Mouse (Mus musculus) G1E (cell line): Measurements from ENCODE around the gene Adck2. TPM values are rescaled to one million over a fixed set of nuclear protein-coding genes. Genes with fewer than 3 reads are reported as not detected.

Experiments used
- ATAC-seq: 2 replicates; pipeline ENCODE4 v1.8.0; 2016; ENCODE audit warnings: mild to moderate bottlenecking; ENCODE audit not compliant: insufficient number of reproducible peaks, poor library complexity, low FRiP score, severe bottlenecking; ENCODE audit errors: extremely low read depth
- DNase-seq: peaks from one replicate; pipeline ENCODE4 v3.0.0; 2012; ENCODE audit warnings: low spot score
- H3K27me3 ChIP-seq: 2 replicates; pipeline ENCODE4 v1.6.1; 2012; ENCODE audit warnings: mild to moderate bottlenecking, low read length, inconsistent platforms; ENCODE audit not compliant: insufficient read depth
- H3K36me3 ChIP-seq: replicated peaks from 2 replicates; pipeline ENCODE3; 2012; ENCODE audit warnings: mild to moderate bottlenecking, inconsistent platforms
- H3K4me1 ChIP-seq: 2 replicates; pipeline ENCODE4 v1.6.1; 2012; ENCODE audit warnings: low read depth, low read length, inconsistent platforms, mixed read lengths; ENCODE audit not compliant: insufficient read depth
- H3K4me3 ChIP-seq: 2 replicates; pipeline ENCODE4 v1.5.1; 2012; ENCODE audit warnings: low read depth, mild to moderate bottlenecking, inconsistent platforms, low read length, moderate library complexity, mixed read lengths
- H3K9me3 ChIP-seq: replicated peaks from 2 replicates; pipeline ENCODE4 v1.6.1; 2012; ENCODE audit warnings: inconsistent platforms
- CTCF ChIP-seq: IDR thresholded peaks from 2 replicates; pipeline ENCODE4 v1.5.1; 2012; ENCODE audit warnings: low read depth, low read length, inconsistent platforms, mixed read lengths
- GATA1 ChIP-seq: IDR thresholded peaks from 2 replicates; pipeline ENCODE4 v1.6.1; 2012; ENCODE audit warnings: borderline replicate concordance, low read length, inconsistent platforms, mixed read lengths
- GATA2 ChIP-seq: IDR thresholded peaks from 2 replicates; pipeline ENCODE4 v1.6.1; 2012; ENCODE audit warnings: low read depth, low read length, inconsistent platforms, borderline replicate concordance
- POLR2AphosphoS5 ChIP-seq: IDR thresholded peaks from 2 replicates; pipeline ENCODE4 v1.6.1; 2012; ENCODE audit warnings: low read depth, low read length, inconsistent platforms; ENCODE audit not compliant: insufficient replicate concordance
- TAL1 ChIP-seq: conservative IDR thresholded peaks from 2 replicates; pipeline ENCODE4 v1.6.1; 2012; ENCODE audit warnings: low read depth, low read length, inconsistent platforms, mixed read lengths
- polyA plus RNA-seq: library from polyadenylated mRNA; stranded (reverse); fragments of >175 nt; gene quantifications from 2 replicates; pipeline ENCODE4 v1.2.3, GENCODE M21; 2012
- total RNA-seq, 2 experiments: library from RNA; stranded (forward) in 1 of 2; stranded (reverse) in 1 of 2; fragments of 200-1000 nt in 1 of 2; fragments of >200 nt in 1 of 2; fragmentation: Nextera tagmentation in 1 of 2; gene quantifications; 2 replicates each; pipeline ENCODE4 v1.2.3; 2014 to 2017

Adck2 gene
- total and polyA plus RNA-seq, 3 experiments = 5.3 to 10.6 (median 6.8) TPM

DNA sequence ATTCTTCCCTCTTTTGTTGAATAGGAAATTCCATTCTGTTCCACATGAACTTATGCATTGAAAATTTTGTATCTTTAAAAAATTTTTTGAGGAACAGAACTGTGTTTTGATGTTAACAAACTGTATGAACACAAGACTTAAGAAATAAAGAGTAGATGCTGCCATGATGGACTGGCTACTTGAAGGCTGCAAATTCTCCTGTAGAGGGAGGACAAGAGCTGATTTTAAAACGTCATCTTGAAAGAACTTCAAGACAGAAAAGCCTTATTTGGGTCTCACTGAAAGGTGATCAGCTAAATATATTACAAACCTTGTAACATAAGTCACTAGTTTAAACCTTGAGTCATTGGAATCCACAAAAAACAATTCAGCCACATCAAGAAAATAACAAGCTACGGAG lies 36.5 kb downstream of the Adck2 start:
- Histone ChIP-seq H3K27me3 (no peaks in the 10 kb centered on the region), H3K9me3 (no peaks in the 10 kb centered on the region), H3K4me3 (no peak overlapping the region), H3K36me3 (peaks cover 49% of the 10 kb centered on the region), H3K4me1 (peaks cover 5% of the 10 kb centered on the region)
- DNase-seq = no peak
- TF ChIP-seq CTCF = no peak
- TF ChIP-seq POLR2AphosphoS5 = no peak
- TF ChIP-seq GATA2 = no peak
- no peak for TF ChIP-seq TAL1
- no peak for TF ChIP-seq GATA1
- no peak for ATAC-seq

DNA sequence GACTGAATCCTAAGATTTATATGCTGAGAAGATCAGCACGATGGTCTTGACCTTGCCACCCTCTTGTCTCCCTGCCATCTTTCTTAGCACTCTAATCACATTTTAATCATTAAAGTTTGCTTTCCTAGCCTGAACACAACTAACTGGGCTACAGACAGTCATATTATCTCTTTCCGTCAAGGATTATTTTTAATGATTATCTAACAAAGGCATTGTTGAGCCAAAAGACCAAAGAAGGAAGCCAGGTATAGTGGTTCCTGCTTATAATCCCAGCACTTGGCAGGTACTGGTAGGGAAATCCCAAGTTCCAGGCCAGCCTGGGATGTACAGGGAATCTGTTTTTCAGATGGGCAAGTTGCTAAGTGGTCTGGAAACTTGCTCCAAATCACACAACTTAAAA lies 37.6 kb downstream of the Adck2 start:
- DNase-seq = no peak
- no peak for ATAC-seq
- no peaks in the 10 kb centered on the region for H3K9me3 ChIP-seq
- H3K4me1 ChIP-seq = peaks cover 5% of the 10 kb centered on the region
- peaks cover 53% of the 10 kb centered on the region for H3K36me3 ChIP-seq
- no peaks in the 10 kb centered on the region for H3K27me3 ChIP-seq
- H3K4me3 ChIP-seq = no peak overlapping the region
- TF ChIP-seq POLR2AphosphoS5 (no peak), TAL1 (no peak), CTCF (no peak), GATA1 (no peak), GATA2 (no peak)

Other genes starting within 250 kb of the Adck2 start
- 4.1 and 18.0 TPM in 2 replicates for gene Slc37a3, start 196.2 kb upstream of the Adck2 start, total RNA-seq (2014; fragmentation: Nextera tagmentation)
- gene Slc37a3, start 196.2 kb upstream of the Adck2 start, total RNA-seq (2017) = 17.9 and 22.4 TPM in 2 replicates
- gene Slc37a3, start 196.2 kb upstream of the Adck2 start, polyA plus RNA-seq = 1.3 and 2.1 TPM in 2 replicates
- gene Rab19, start 192.7 kb upstream of the Adck2 start, total RNA-seq (2014; fragmentation: Nextera tagmentation) = not detected in 2 replicates
- 1.9 and 2.5 TPM in 2 replicates for gene Rab19, start 192.7 kb upstream of the Adck2 start, total RNA-seq (2017)
- not detected in 2 replicates for gene Rab19, start 192.7 kb upstream of the Adck2 start, polyA plus RNA-seq
- gene Mkrn1, start 153.4 kb upstream of the Adck2 start, total RNA-seq (2014; fragmentation: Nextera tagmentation) = 39.8 and 60.5 TPM in 2 replicates
- 58.6 and 59.5 TPM in 2 replicates for gene Mkrn1, start 153.4 kb upstream of the Adck2 start, total RNA-seq (2017)
- 45.4 and 66.4 TPM in 2 replicates for gene Mkrn1, start 153.4 kb upstream of the Adck2 start, polyA plus RNA-seq
- gene Dennd2a, start 16.0 kb upstream of the Adck2 start, total RNA-seq (2014; fragmentation: Nextera tagmentation) = not detected in 2 replicates
- gene Dennd2a, start 16.0 kb upstream of the Adck2 start, total RNA-seq (2017) = 0.12 and 0.38 TPM in 2 replicates
- not detected in 2 replicates for gene Dennd2a, start 16.0 kb upstream of the Adck2 start, polyA plus RNA-seq
- not detected in 2 replicates for gene Gm42420, start 11.9 kb downstream of the Adck2 start, total RNA-seq (2014; fragmentation: Nextera tagmentation)
- 0.27 TPM in 1 of 2 replicates, not detected in the other for gene Gm42420, start 11.9 kb downstream of the Adck2 start, total RNA-seq (2017)
- not detected in 2 replicates for gene Gm42420, start 11.9 kb downstream of the Adck2 start, polyA plus RNA-seq
- gene Ndufb2, start 18.7 kb downstream of the Adck2 start, total RNA-seq (2014; fragmentation: Nextera tagmentation) = 18.2 and 22.0 TPM in 2 replicates
- gene Ndufb2, start 18.7 kb downstream of the Adck2 start, total RNA-seq (2017) = 76.2 and 78.6 TPM in 2 replicates
- gene Ndufb2, start 18.7 kb downstream of the Adck2 start, polyA plus RNA-seq = 155 and 244 TPM in 2 replicates
- gene Braf, start 151.6 kb downstream of the Adck2 start, total RNA-seq (2014; fragmentation: Nextera tagmentation) = 42.5 and 45.4 TPM in 2 replicates
- gene Braf, start 151.6 kb downstream of the Adck2 start, total RNA-seq (2017) = 10.4 and 12.7 TPM in 2 replicates
- gene Braf, start 151.6 kb downstream of the Adck2 start, polyA plus RNA-seq = 1.6 and 1.9 TPM in 2 replicates
- 40.6 and 42.7 TPM in 2 replicates for gene Mrps33, start 237.1 kb downstream of the Adck2 start, total RNA-seq (2014; fragmentation: Nextera tagmentation)
- gene Mrps33, start 237.1 kb downstream of the Adck2 start, total RNA-seq (2017) = 71.5 and 75.4 TPM in 2 replicates
- gene Mrps33, start 237.1 kb downstream of the Adck2 start, polyA plus RNA-seq = 6.5 and 8.9 TPM in 2 replicates